Comparison of ENCODE assay signal across 8 mouse cellular contexts in the genomic region with DNA sequence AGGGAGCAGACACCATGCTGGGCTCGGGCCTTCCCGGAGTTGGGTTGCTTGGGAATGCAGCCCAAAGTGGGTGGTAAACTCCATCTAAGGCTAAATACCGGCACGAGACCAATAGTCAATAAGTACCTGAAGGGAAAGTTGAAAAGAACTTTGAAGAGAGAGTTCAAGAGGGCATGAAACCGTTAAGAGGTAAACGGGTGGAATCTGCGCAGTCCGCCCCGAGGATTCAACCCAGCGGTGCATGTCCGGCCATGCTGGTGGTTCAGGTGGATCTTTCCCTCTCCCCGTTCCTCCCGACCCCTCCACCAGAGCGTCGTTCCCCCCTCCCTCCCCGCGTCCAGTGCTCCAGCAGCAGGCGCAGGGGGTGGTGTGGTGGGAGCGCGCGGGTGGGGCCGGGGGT.
A peak's percentile ranks its signal among the peaks of the same experiment; 100 is the strongest.
DNase-seq lines count a peak whose midpoint lies in the region; ATAC-seq and TF ChIP-seq lines count a peak whose summit lies in the region.

No protein-coding gene starts in this region.

- H3K4me2 ChIP-seq in forebrain, postnatal 0 days (ENCODE audit: low read depth): no peak overlapping the region
- H3K4me2 ChIP-seq in liver, embryonic 12.5 days: no peak overlapping the region

- H3K27ac ChIP-seq in forebrain, postnatal 0 days (ENCODE audit: low read depth, low read length): no peak overlapping the region
- H3K27ac ChIP-seq in liver, embryonic 12.5 days: no peak overlapping the region

- H3K27me3 ChIP-seq in forebrain, postnatal 0 days (ENCODE audit: insufficient read depth, low read length): no peaks in the 10 kb centered on the region
- no peaks in the 10 kb centered on the region for H3K27me3 ChIP-seq in liver, embryonic 12.5 days (replicated peaks)

- no peaks in the 10 kb centered on the region for H3K4me1 ChIP-seq in forebrain, postnatal 0 days (ENCODE audit: insufficient read depth)
- no peaks in the 10 kb centered on the region for H3K4me1 ChIP-seq in liver, embryonic 12.5 days

- no peaks in the 10 kb centered on the region for H3K36me3 ChIP-seq in forebrain, postnatal 0 days (ENCODE audit: insufficient read depth)
- H3K36me3 ChIP-seq in liver, embryonic 12.5 days: no peaks in the 10 kb centered on the region

- DNase-seq in urinary bladder, postnatal 10 days (ENCODE audit: low spot score): peak; percentile 74
- no peak for DNase-seq in urinary bladder, adult 18-20 months (ENCODE audit: low spot score in 2 of 2)
- DNase-seq in cerebellum, adult 8-10 months: peak; percentile 21
- peak; percentile 10 for DNase-seq in forebrain, postnatal 0 days
- peak; percentile 68 for DNase-seq in hindlimb bud, embryonic 11.5 days (ENCODE audit: extremely low spot score, low read depth, low spot score)
- peak; percentile 4 to 9 for DNase-seq in natural killer cell, adult 2 months (ENCODE audit: low spot score in 2 of 2)
- DNase-seq in urinary bladder, postnatal 14 days (ENCODE audit: low spot score): peak; percentile 38

- ATAC-seq in forebrain, postnatal 0 days: peak; percentile 88
- ATAC-seq in liver, embryonic 12.5 days: peak; percentile 100

- H3K9ac ChIP-seq in forebrain, postnatal 0 days: no peak overlapping the region
- no peak overlapping the region for H3K9ac ChIP-seq in liver, embryonic 12.5 days

- no peak overlapping the region for H3K4me3 ChIP-seq in forebrain, postnatal 0 days (ENCODE audit: low read depth, low read length)
- no peak overlapping the region for H3K4me3 ChIP-seq in liver, embryonic 12.5 days

- 64% methylated on average over 22 of the region's 22 CpGs for WGBS in forebrain, postnatal 0 days
- WGBS in liver, embryonic 12.5 days (ENCODE audit: insufficient replicate concordance): 55% methylated on average over 22 of the region's 22 CpGs

- TF ChIP-seq CTCF in forebrain, postnatal 0 days (IDR thresholded peaks at IDR 0.05; ENCODE audit: low read depth): no peak

- H3K9me3 ChIP-seq in forebrain, postnatal 0 days (ENCODE audit: low read length): peaks cover 11% of the 10 kb centered on the region; the same call in 1 of the 2 replicates
- peaks cover 16% of the 10 kb centered on the region for H3K9me3 ChIP-seq in liver, embryonic 12.5 days (replicated peaks)

Comparison
In these comparisons a context has a peak if more than half of its experiments do, and no peak if none do; other contexts are left out.
1. DNase-seq: peak in urinary bladder, postnatal 10 days (single experiment), cerebellum, adult 8-10 months (single experiment), forebrain, postnatal 0 days (single experiment), hindlimb bud, embryonic 11.5 days (single experiment), natural killer cell, adult 2 months (2 of 2) and urinary bladder, postnatal 14 days (single experiment); none in urinary bladder, adult 18-20 months (0 of 2).